Mouse (Mus musculus) lung, embryonic 16.5 days (tissue): ENCODE measurements around the gene Vmn1r14. TPM values are rescaled to one million over a fixed set of nuclear protein-coding genes. Genes with fewer than 3 reads are reported as not detected.

Experiments
- polyA plus RNA-seq: library from polyadenylated mRNA; unstranded; fragments of >200 nt; fragmentation: Nextera tagmentation; extraction: Ambion mirVana; gene quantifications from 2 replicates; pipeline ENCODE4 v1.2.1, GENCODE M21; 2015

Vmn1r14 gene
- polyA plus RNA-seq, 1 experiment from 2014 or later: not detected

Other genes starting within 250 kb of the Vmn1r14 start
- not detected in 2 replicates for gene Vmn1r6, start 234.4 kb upstream of the Vmn1r14 start, polyA plus RNA-seq
- gene Vmn1r7, start 206.4 kb upstream of the Vmn1r14 start, polyA plus RNA-seq: not detected in 2 replicates
- gene Vmn1r8, start 199.4 kb upstream of the Vmn1r14 start, polyA plus RNA-seq: not detected in 2 replicates
- not detected in 2 replicates for gene Vmn1r9, start 164.9 kb upstream of the Vmn1r14 start, polyA plus RNA-seq
- not detected in 2 replicates for gene Vmn1r10, start 122.2 kb upstream of the Vmn1r14 start, polyA plus RNA-seq
- gene Vmn1r11, start 98.2 kb upstream of the Vmn1r14 start, polyA plus RNA-seq: not detected in 2 replicates
- gene Vmn1r12, start 74.8 kb upstream of the Vmn1r14 start, polyA plus RNA-seq: not detected in 2 replicates
- gene Vmn1r13, start 28.4 kb upstream of the Vmn1r14 start, polyA plus RNA-seq: not detected in 2 replicates
- not detected in 2 replicates for gene Vmn1r15, start 26.3 kb downstream of the Vmn1r14 start, polyA plus RNA-seq
- gene Vmn1r16, start 97.8 kb downstream of the Vmn1r14 start, polyA plus RNA-seq: not detected in 2 replicates
- gene Vmn1r17, start 132.0 kb downstream of the Vmn1r14 start, polyA plus RNA-seq: not detected in 2 replicates
- gene Vmn1r18, start 164.1 kb downstream of the Vmn1r14 start, polyA plus RNA-seq: not detected in 2 replicates
- not detected in 2 replicates for gene Vmn1r19, start 172.1 kb downstream of the Vmn1r14 start, polyA plus RNA-seq
- 0.08 TPM in 1 of 2 replicates, not detected in the other for gene Vmn1r20, start 197.2 kb downstream of the Vmn1r14 start, polyA plus RNA-seq